In genomic region chr9:60696271-60696985, GRCm38 (mm10) we compare ENCODE assay signal across 15 mouse cellular contexts. TPM values are rescaled to one million over a fixed set of nuclear protein-coding genes. Genes with fewer than 3 reads are reported as not detected.
DNase-seq lines count a peak whose midpoint lies in the region; ATAC-seq and TF ChIP-seq lines count a peak whose summit lies in the region.
"Had no signal": no experiment of that assay in that cellular context is flagged by ENCODE, and none has a peak within 500 bp of the region (broad histone marks: within the 10 kb centered on the region; RNA-seq: fewer than 3 reads in every experiment).

No protein-coding gene starts in this region.

- 66% methylated on average over 6 of the region's 6 CpGs for WGBS in heart, embryonic 10.5 days
- 60% methylated on average over 6 of the region's 6 CpGs for WGBS in lung, adult 2 months
- 35% methylated on average over 6 of the region's 6 CpGs for WGBS in embryonic facial prominence, embryonic 15.5 days
- 76% methylated on average over 6 of the region's 6 CpGs for WGBS in forebrain, embryonic 16.5 days
- 55% methylated on average over 6 of the region's 6 CpGs for WGBS in liver, embryonic 12.5 days (ENCODE audit: insufficient replicate concordance)

- H3K27ac ChIP-seq in heart, embryonic 10.5 days = no peak overlapping the region
- H3K27ac ChIP-seq in embryonic facial prominence, embryonic 15.5 days (replicated peaks) = peak overlapping the region; percentile 73
- H3K27ac ChIP-seq in forebrain, embryonic 16.5 days (ENCODE audit: low read length) = no peak overlapping the region
- H3K27ac ChIP-seq in liver, embryonic 12.5 days = no peak overlapping the region
- H3K27ac ChIP-seq: forebrain, embryonic 10.5 days; limb, embryonic 12.5 days; midbrain, embryonic 12.5 days had no signal

- peak; percentile 63 to 71 for DNase-seq in heart, adult 18-20 months
- no peak for DNase-seq in heart, embryonic 10.5 days (ENCODE audit: low spot score)
- peak; percentile 12 to 43 for DNase-seq in lung, adult 18-20 months
- DNase-seq in lung, adult 2 months = no peak
- peak; percentile 38 for DNase-seq in lung, postnatal 36 days
- DNase-seq: adrenal gland, postnatal 14 days; cerebellum, adult 11 months; lung, embryonic 14.5 days; thymus, adult 18-20 months had no signal

- no peak overlapping the region for H3K4me2 ChIP-seq in embryonic facial prominence, embryonic 15.5 days (replicated peaks)
- no peak overlapping the region for H3K4me2 ChIP-seq in forebrain, embryonic 16.5 days (ENCODE audit: low read length)
- no peak overlapping the region for H3K4me2 ChIP-seq in liver, embryonic 12.5 days
- H3K4me2 ChIP-seq: limb, embryonic 12.5 days; lung, embryonic 14.5 days; midbrain, embryonic 12.5 days had no signal

- no peaks in the 10 kb centered on the region; the same call in 1 of the 2 replicates for H3K27me3 ChIP-seq in heart, embryonic 10.5 days (ENCODE audit: insufficient read depth, poor library complexity, severe bottlenecking)
- H3K27me3 ChIP-seq in embryonic facial prominence, embryonic 15.5 days = no peaks in the 10 kb centered on the region
- H3K27me3 ChIP-seq in forebrain, embryonic 16.5 days (replicated peaks; ENCODE audit: control insufficient read depth, insufficient read depth, low read length) = 0 out of 2 replicates have a peak, but pooled peaks cover 2% of the 10 kb centered on the region
- H3K27me3 ChIP-seq in liver, embryonic 12.5 days (replicated peaks) = no peaks in the 10 kb centered on the region

- H3K36me3 ChIP-seq in heart, embryonic 10.5 days = no peaks in the 10 kb centered on the region
- no peaks in the 10 kb centered on the region for H3K36me3 ChIP-seq in embryonic facial prominence, embryonic 15.5 days
- H3K36me3 ChIP-seq in forebrain, embryonic 16.5 days (ENCODE audit: control insufficient read depth, insufficient read depth) = no peaks in the 10 kb centered on the region
- H3K36me3 ChIP-seq in liver, embryonic 12.5 days = no peaks in the 10 kb centered on the region
- H3K36me3 ChIP-seq: forebrain, embryonic 10.5 days; limb, embryonic 12.5 days; midbrain, embryonic 12.5 days had no signal

- no peaks in the 10 kb centered on the region for H3K4me1 ChIP-seq in heart, embryonic 10.5 days
- no peaks in the 10 kb centered on the region for H3K4me1 ChIP-seq in lung, adult 2 months (ENCODE audit: control insufficient read depth, insufficient read depth, low read length)
- peaks cover 3% of the 10 kb centered on the region; the same call in 1 of the 2 replicates for H3K4me1 ChIP-seq in embryonic facial prominence, embryonic 15.5 days
- no peaks in the 10 kb centered on the region for H3K4me1 ChIP-seq in forebrain, embryonic 16.5 days (replicated peaks; ENCODE audit: control insufficient read depth, insufficient read depth, low read length)
- no peaks in the 10 kb centered on the region for H3K4me1 ChIP-seq in liver, embryonic 12.5 days
- H3K4me1 ChIP-seq: limb, embryonic 12.5 days; midbrain, embryonic 12.5 days had no signal

- H3K4me3 ChIP-seq in heart, embryonic 10.5 days = no peak overlapping the region
- no peak overlapping the region for H3K4me3 ChIP-seq in lung, adult 2 months (replicated peaks; ENCODE audit: extremely low read depth, low read depth, low read length)
- H3K4me3 ChIP-seq in embryonic facial prominence, embryonic 15.5 days (replicated peaks) = no peak overlapping the region
- no peak overlapping the region for H3K4me3 ChIP-seq in forebrain, embryonic 16.5 days (replicated peaks; ENCODE audit: low read length)
- no peak overlapping the region for H3K4me3 ChIP-seq in liver, embryonic 12.5 days
- H3K4me3 ChIP-seq: forebrain, embryonic 10.5 days; limb, embryonic 12.5 days; midbrain, embryonic 12.5 days had no signal

- no peak for TF ChIP-seq CTCF in lung, adult 2 months (IDR thresholded peaks at IDR 0.05; ENCODE audit: insufficient read depth, low read length)

- ATAC-seq in embryonic facial prominence, embryonic 15.5 days (ENCODE audit: insufficient number of reproducible peaks, low FRiP score, low TSS enrichment, low read depth) = no peak
- no peak for ATAC-seq in forebrain, embryonic 16.5 days
- ATAC-seq in liver, embryonic 12.5 days = no peak

- H3K9me3 ChIP-seq in heart, embryonic 10.5 days = no peaks in the 10 kb centered on the region
- no peaks in the 10 kb centered on the region for H3K9me3 ChIP-seq in embryonic facial prominence, embryonic 15.5 days (replicated peaks)
- H3K9me3 ChIP-seq in forebrain, embryonic 16.5 days (ENCODE audit: control insufficient read depth, low read length) = no peaks in the 10 kb centered on the region
- no peaks in the 10 kb centered on the region for H3K9me3 ChIP-seq in liver, embryonic 12.5 days (replicated peaks)
- H3K9me3 ChIP-seq: forebrain, embryonic 10.5 days; limb, embryonic 12.5 days; midbrain, embryonic 12.5 days had no signal

- no peak overlapping the region for H3K9ac ChIP-seq in embryonic facial prominence, embryonic 15.5 days
- H3K9ac ChIP-seq in forebrain, embryonic 16.5 days (replicated peaks; ENCODE audit: low read depth, low read length) = no peak overlapping the region
- H3K9ac ChIP-seq in liver, embryonic 12.5 days = no peak overlapping the region
- H3K9ac ChIP-seq: limb, embryonic 12.5 days; lung, embryonic 14.5 days; midbrain, embryonic 12.5 days had no signal

- TF ChIP-seq POLR2A in lung, adult 2 months (IDR thresholded peaks at IDR 0.05; ENCODE audit: borderline replicate concordance, extremely low read depth, low read depth, low read length) = no peak

RNA-seq across cellular contexts. Expression of gene Lrrc49, which starts 8.5 kb away (rescaled TPM):
- total RNA-seq in heart, adult 18-20 months (2021) = 1 to 10 TPM; 3.5 to 4.4 TPM
- polyA plus RNA-seq in heart, embryonic 10.5 days (2016; fragmentation: Nextera tagmentation; extraction: Ambion mirVana) = 9.0 and 12.4 TPM in 2 replicates
- 3.7 and 5.4 TPM in 2 replicates for polyA plus RNA-seq in lung, adult 2 months (2012; rRNA removed)
- polyA plus RNA-seq in embryonic facial prominence, embryonic 15.5 days (2015; fragmentation: Nextera tagmentation; extraction: Ambion mirVana) = 16.1 and 17.9 TPM in 2 replicates
- polyA plus RNA-seq in forebrain, embryonic 16.5 days (2015; fragmentation: Nextera tagmentation; extraction: Ambion mirVana) = 63.5 and 72.6 TPM in 2 replicates
- 1.7 and 2.0 TPM in 2 replicates for polyA plus RNA-seq in liver, embryonic 12.5 days (2016; fragmentation: Nextera tagmentation; extraction: Ambion mirVana)

RNA-seq across cellular contexts. Expression of gene Larp6, which starts 16.4 kb away (rescaled TPM):
- 1 to 10 TPM; 1.1 to 1.3 TPM for total RNA-seq in heart, adult 18-20 months (2021)
- 0.44 and 0.68 TPM in 2 replicates for polyA plus RNA-seq in heart, embryonic 10.5 days (2016; fragmentation: Nextera tagmentation; extraction: Ambion mirVana)
- 1.9 and 2.2 TPM in 2 replicates for polyA plus RNA-seq in lung, adult 2 months (2012; rRNA removed)
- polyA plus RNA-seq in embryonic facial prominence, embryonic 15.5 days (2015; fragmentation: Nextera tagmentation; extraction: Ambion mirVana) = 5.0 and 5.3 TPM in 2 replicates
- polyA plus RNA-seq in forebrain, embryonic 16.5 days (2015; fragmentation: Nextera tagmentation; extraction: Ambion mirVana) = 8.4 and 10.3 TPM in 2 replicates
- 0.05 and 0.25 TPM in 2 replicates for polyA plus RNA-seq in liver, embryonic 12.5 days (2016; fragmentation: Nextera tagmentation; extraction: Ambion mirVana)

Comparison
In these comparisons a context has a peak if more than half of its experiments do, and no peak if none do; other contexts are left out.
1. DNase-seq: peak in heart, adult 18-20 months (2 of 2), lung, adult 18-20 months (2 of 2) and lung, postnatal 36 days (single experiment); none in heart, embryonic 10.5 days (single experiment) and lung, adult 2 months (single experiment).